Mouse (Mus musculus) layer of hippocampus, postnatal 25 days (tissue): Measurements from ENCODE around the gene Crp. TPM values are rescaled to one million over a fixed set of nuclear protein-coding genes. Genes with fewer than 3 reads are reported as not detected.

ENCODE experiments used
- DNase-seq, 2 experiments: peaks; one replicate each; pipeline ENCODE4 v3.0.0; 2022; ENCODE audit warnings: mixed read lengths in 2 of 2, low spot score in 1 of 2; ENCODE audit errors: extremely low spot score in 1 of 2
- total RNA-seq, 2 experiments: library from RNA; stranded (reverse); gene quantifications; 2 replicates each; pipeline ENCODE4 v1.2.3; 2021

Gene Crp
- total RNA-seq, 2 experiments from 2014 or later: not detected

- DNase-seq: no peak
Observed at GRCm38 (mm10) chr1:172709788-172710350, 12.0 kb downstream of the Crp start.

GRCm38 (mm10) chr1:172711396-172711795 lies 13.5 kb downstream of the Crp start:
- DNase-seq: no peak

GRCm38 (mm10) chr1:172711962-172712361 lies 14.1 kb downstream of the Crp start:
- no peak for DNase-seq

GRCm38 (mm10) chr1:172751241-172751640 lies 53.4 kb downstream of the Crp start:
- DNase-seq: no peak

GRCm38 (mm10) chr1:172755151-172755550 lies 57.3 kb downstream of the Crp start:
- DNase-seq: no peak

- no peak for DNase-seq
Observed at GRCm38 (mm10) chr1:172759525-172759924, 61.7 kb downstream of the Crp start.

- no peak for DNase-seq
Observed at GRCm38 (mm10) chr1:172779195-172779594, 81.3 kb downstream of the Crp start.

- no peak for DNase-seq
Observed at GRCm38 (mm10) chr1:172785322-172785721, 87.5 kb downstream of the Crp start.

GRCm38 (mm10) chr1:172785886-172786285 lies 88.0 kb downstream of the Crp start:
- no peak for DNase-seq

GRCm38 (mm10) chr1:172828975-172829374 lies 131.1 kb downstream of the Crp start:
- DNase-seq: no peak

GRCm38 (mm10) chr1:172847044-172847761 lies 149.3 kb downstream of the Crp start:
- no peak for DNase-seq

GRCm38 (mm10) chr1:172848171-172848570 lies 150.3 kb downstream of the Crp start:
- no peak for DNase-seq

GRCm38 (mm10) chr1:172875265-172875664 lies 177.4 kb downstream of the Crp start:
- no peak for DNase-seq

- DNase-seq: no peak
Observed at GRCm38 (mm10) chr1:172876675-172877074, 178.8 kb downstream of the Crp start.

Other genes starting within 250 kb of the Crp start
- gene Slamf9, start 222.7 kb upstream of the Crp start, total RNA-seq: not detected
- gene Igsf9, start 216.3 kb upstream of the Crp start, total RNA-seq: 1 to 10 TPM; 5.6 to 8.2 TPM
- gene Tagln2, start 198.0 kb upstream of the Crp start, total RNA-seq: 10 to 100 TPM; 10.4 to 12.1 TPM
- gene Cfap45, start 177.3 kb upstream of the Crp start, total RNA-seq: 1 to 10 TPM; 3.1 to 3.9 TPM
- gene Vsig8, start 142.1 kb upstream of the Crp start, total RNA-seq: under 1 TPM; 0.39 to 0.56 TPM
- gene Slamf8, start 107.5 kb upstream of the Crp start, total RNA-seq: not detected
- not detected for gene Fcrl6, start 95.5 kb upstream of the Crp start, total RNA-seq
- gene Dusp23, start 65.1 kb upstream of the Crp start, total RNA-seq: 1 to 10 TPM; 6.8 to 8.8 TPM
- not detected for gene Apcs, start 197.0 kb downstream of the Crp start, total RNA-seq